Mouse (Mus musculus): ENCODE data around the gene Myo1e.
A peak's percentile ranks its signal among the peaks of the same experiment; 100 is the strongest.

Gene Myo1e

GRCm38 (mm10) chr9:70223142-70223541 lies 16.0 kb downstream of the Myo1e start:
- DNase-seq = no peak

- DNase-seq = no peak
Observed at GRCm38 (mm10) chr9:70224046-70224445, 16.9 kb downstream of the Myo1e start.

- no peak for DNase-seq
Observed at GRCm38 (mm10) chr9:70226359-70226758, 19.2 kb downstream of the Myo1e start.

GRCm38 (mm10) chr9:70229823-70230222 lies 22.7 kb downstream of the Myo1e start:
- DNase-seq = no peak

- no peak for DNase-seq
Observed at GRCm38 (mm10) chr9:70232044-70233010, 25.2 kb downstream of the Myo1e start.

GRCm38 (mm10) chr9:70237136-70237535 lies 30.0 kb downstream of the Myo1e start:
- DNase-seq = no peak

- no peak for DNase-seq
Observed at GRCm38 (mm10) chr9:70237561-70237960, 30.4 kb downstream of the Myo1e start.

- no peak for DNase-seq
Observed at GRCm38 (mm10) chr9:70238391-70238790, 31.2 kb downstream of the Myo1e start.

- no peak for DNase-seq
Observed at GRCm38 (mm10) chr9:70239229-70239628, 32.1 kb downstream of the Myo1e start.

GRCm38 (mm10) chr9:70240703-70241410 lies 33.7 kb downstream of the Myo1e start:
- DNase-seq = no peak

GRCm38 (mm10) chr9:70241411-70241961 lies 34.3 kb downstream of the Myo1e start:
- no peak for DNase-seq

- DNase-seq = peak in 1 of 2 experiments; percentile 22
Observed at GRCm38 (mm10) chr9:70242112-70242862, 35.1 kb downstream of the Myo1e start.

GRCm38 (mm10) chr9:70243241-70243640 lies 36.1 kb downstream of the Myo1e start:
- no peak for DNase-seq

- DNase-seq = no peak
Observed at GRCm38 (mm10) chr9:70243708-70244107, 36.6 kb downstream of the Myo1e start.

- DNase-seq = no peak
Observed at GRCm38 (mm10) chr9:70244115-70244514, 37.0 kb downstream of the Myo1e start.

- DNase-seq = no peak
Observed at GRCm38 (mm10) chr9:70245040-70245439, 37.9 kb downstream of the Myo1e start.

- DNase-seq = no peak
Observed at GRCm38 (mm10) chr9:70246427-70246826, 39.3 kb downstream of the Myo1e start.

- peak in 1 of 2 experiments; percentile 25 for DNase-seq
Observed at GRCm38 (mm10) chr9:70248046-70248445, 40.9 kb downstream of the Myo1e start.

GRCm38 (mm10) chr9:70248826-70249225 lies 41.7 kb downstream of the Myo1e start:
- DNase-seq = no peak

GRCm38 (mm10) chr9:70249881-70250681 lies 42.9 kb downstream of the Myo1e start:
- no peak for DNase-seq

- DNase-seq = no peak
Observed at GRCm38 (mm10) chr9:70251441-70251985, 44.4 kb downstream of the Myo1e start.

- no peak for DNase-seq
Observed at GRCm38 (mm10) chr9:70253016-70253415, 45.9 kb downstream of the Myo1e start.
